Mouse (Mus musculus): ENCODE results near the gene Patl2. TPM values are rescaled to one million over a fixed set of nuclear protein-coding genes. Genes with fewer than 3 reads are reported as not detected.

Patl2 gene
- polyA plus RNA-seq, 1 experiment: not detected

- no peak for TF ChIP-seq CTCF (IDR thresholded peaks at IDR 0.05; ENCODE audit: borderline replicate concordance, extremely low read depth, insufficient read depth, insufficient read length)
- no peak for TF ChIP-seq POLR2A (IDR thresholded peaks at IDR 0.05; ENCODE audit: borderline replicate concordance, extremely low read depth, insufficient read depth, insufficient read length, poor library complexity, severe bottlenecking)
- no peak for DNase-seq (ENCODE audit: low read depth)
Measured at GRCm38 (mm10) chr2:122171292-122171691, 14.7 kb downstream of the Patl2 start.

DNA sequence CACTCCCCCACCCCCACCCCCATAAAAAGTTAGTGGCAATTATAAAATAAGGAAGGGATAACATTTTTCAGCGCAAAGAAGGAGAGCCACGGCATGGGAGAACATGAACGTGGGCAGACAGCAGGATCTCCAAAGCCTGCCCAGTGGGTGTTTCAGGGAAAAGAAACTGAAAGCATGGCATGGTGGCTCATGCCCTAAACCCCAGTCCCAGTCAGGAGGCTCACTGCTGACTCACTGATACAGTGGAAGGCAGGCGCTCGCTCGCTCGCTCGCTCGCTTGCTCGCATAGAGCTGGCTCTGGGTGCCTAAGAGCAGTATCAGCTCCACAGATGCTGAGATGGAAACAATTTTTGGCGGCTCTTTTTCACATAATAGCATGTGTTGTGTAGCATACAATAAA, 21.7 kb downstream of the Patl2 start:
- TF ChIP-seq CTCF (IDR thresholded peaks at IDR 0.05; ENCODE audit: borderline replicate concordance, extremely low read depth, insufficient read depth, insufficient read length) (no peak), POLR2A (IDR thresholded peaks at IDR 0.05; ENCODE audit: borderline replicate concordance, extremely low read depth, insufficient read depth, insufficient read length, poor library complexity, severe bottlenecking) (no peak)
- no peak for DNase-seq (ENCODE audit: low read depth)

DNA sequence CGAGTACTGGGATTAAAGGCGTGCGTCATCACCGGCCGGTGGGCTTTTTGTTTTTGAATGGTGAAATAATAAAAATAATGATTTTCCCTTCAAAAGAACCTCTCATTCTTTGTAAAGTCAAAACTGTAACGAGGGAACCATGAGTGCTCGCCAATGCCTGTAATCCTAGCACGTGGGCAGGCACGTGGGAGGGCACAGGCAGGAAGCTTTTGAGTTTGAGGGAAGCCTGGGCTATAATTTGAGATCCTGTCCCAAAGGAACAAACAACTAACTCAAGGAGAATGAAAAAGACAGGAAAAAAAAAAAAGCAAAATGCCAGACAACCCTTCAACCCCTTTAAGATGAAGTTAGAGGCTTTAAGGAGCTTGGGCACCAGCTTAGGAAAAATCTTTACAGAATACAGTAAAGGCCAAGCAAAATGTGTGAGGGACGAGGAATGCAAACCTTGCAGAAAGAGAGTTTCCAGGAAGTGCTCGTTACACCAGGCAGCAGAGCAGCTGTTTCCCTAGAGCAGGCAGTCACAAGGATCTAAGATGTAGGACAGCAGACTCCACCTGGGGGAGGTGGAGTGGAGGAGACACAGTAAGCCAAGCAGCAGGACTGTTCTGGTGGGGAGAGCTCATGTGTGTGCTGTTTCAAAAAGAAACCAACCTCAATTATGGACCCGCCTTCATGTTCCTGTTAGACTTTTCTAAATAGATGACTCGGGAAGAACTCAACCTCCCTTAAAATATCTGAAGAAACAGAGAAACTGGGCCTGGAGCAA, 22.4 kb downstream of the Patl2 start:
- no peak for DNase-seq (ENCODE audit: low read depth)

DNA sequence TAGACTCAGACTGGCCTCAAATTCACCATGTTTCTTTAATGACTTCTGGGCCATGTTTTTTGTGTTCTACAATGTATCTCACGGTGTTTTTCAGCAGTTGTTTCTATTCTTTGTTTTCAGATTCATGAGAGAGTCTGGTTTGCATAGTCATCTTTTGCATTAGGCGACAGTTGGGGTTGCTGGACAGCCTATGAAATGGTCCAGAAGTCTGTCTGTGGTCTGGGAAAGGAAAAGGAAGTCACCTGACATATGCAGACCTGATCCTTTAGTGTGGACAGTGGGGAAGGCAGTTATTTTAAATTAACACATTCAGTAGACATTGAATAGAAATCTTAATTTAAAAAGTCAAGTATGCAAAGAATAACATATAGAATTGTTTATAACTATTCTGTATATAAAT, 23.5 kb downstream of the Patl2 start:
- TF ChIP-seq POLR2A (IDR thresholded peaks at IDR 0.05; ENCODE audit: borderline replicate concordance, extremely low read depth, insufficient read depth, insufficient read length, poor library complexity, severe bottlenecking) (no peak), CTCF (IDR thresholded peaks at IDR 0.05; ENCODE audit: borderline replicate concordance, extremely low read depth, insufficient read depth, insufficient read length) (no peak)
- no peak for DNase-seq (ENCODE audit: low read depth)

More for the DNA sequence above, 22.4 kb downstream of the Patl2 start:
- no peak for TF ChIP-seq POLR2A (IDR thresholded peaks at IDR 0.05; ENCODE audit: borderline replicate concordance, extremely low read depth, insufficient read depth, insufficient read length, poor library complexity, severe bottlenecking)
- no peak for TF ChIP-seq CTCF (IDR thresholded peaks at IDR 0.05; ENCODE audit: borderline replicate concordance, extremely low read depth, insufficient read depth, insufficient read length)

DNA sequence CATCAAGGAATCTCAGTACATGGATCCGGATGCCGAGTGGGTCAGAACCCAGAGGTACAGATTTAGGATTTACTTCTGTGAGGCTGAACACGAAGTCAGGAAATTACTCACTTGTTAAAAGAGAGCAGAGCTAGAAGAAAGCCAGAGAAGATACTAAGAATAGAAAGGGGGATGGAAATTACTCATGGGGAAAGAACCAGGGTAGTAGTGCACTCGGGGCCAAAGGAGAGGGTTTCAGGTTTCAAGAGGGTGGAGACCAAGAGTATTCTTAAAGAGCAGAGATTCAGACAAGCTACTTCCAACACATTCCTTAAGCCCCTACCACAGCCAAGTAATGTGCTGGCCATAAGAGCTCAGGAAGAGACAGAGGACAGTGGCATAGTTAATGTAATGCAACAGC, 24.4 kb downstream of the Patl2 start:
- no peak for DNase-seq (ENCODE audit: low read depth)
- no peak for TF ChIP-seq CTCF (IDR thresholded peaks at IDR 0.05; ENCODE audit: borderline replicate concordance, extremely low read depth, insufficient read depth, insufficient read length)
- TF ChIP-seq POLR2A (IDR thresholded peaks at IDR 0.05; ENCODE audit: borderline replicate concordance, extremely low read depth, insufficient read depth, insufficient read length, poor library complexity, severe bottlenecking): no peak

DNA sequence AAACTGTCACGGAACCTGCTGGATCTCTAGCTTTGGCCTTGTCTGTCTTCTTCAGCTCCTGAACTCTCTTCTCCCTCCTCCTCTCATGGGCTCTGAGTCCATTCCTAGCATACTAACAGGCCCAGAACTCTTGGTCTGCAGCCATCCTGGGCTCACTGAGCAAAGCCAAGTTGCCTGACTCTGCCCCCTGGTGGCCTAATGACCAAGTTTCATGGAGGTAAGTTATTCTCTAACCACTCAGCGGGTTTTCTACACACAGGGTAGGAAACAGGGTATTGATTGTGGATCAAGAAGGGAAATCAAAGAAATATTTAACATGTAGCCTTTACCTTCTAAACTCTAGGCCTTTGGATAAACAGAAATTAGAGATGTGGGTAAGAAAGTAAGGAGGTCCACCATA, 25.3 kb downstream of the Patl2 start, which contains the start of gene Trim69:
Gene Trim69 (plus strand): TSS at position 21 of the 400 bp plus-strand sequence.
- DNase-seq (ENCODE audit: low read depth): peak; percentile 82
- TF ChIP-seq POLR2A (IDR thresholded peaks at IDR 0.05; ENCODE audit: borderline replicate concordance, extremely low read depth, insufficient read depth, insufficient read length, poor library complexity, severe bottlenecking) (no peak), CTCF (IDR thresholded peaks at IDR 0.05; ENCODE audit: borderline replicate concordance, extremely low read depth, insufficient read depth, insufficient read length) (peak; percentile 82)

- no peak for TF ChIP-seq POLR2A (IDR thresholded peaks at IDR 0.05; ENCODE audit: borderline replicate concordance, extremely low read depth, insufficient read depth, insufficient read length, poor library complexity, severe bottlenecking)
- no peak for TF ChIP-seq CTCF (IDR thresholded peaks at IDR 0.05; ENCODE audit: borderline replicate concordance, extremely low read depth, insufficient read depth, insufficient read length)
- no peak for DNase-seq (ENCODE audit: low read depth)
Measured at GRCm38 (mm10) chr2:122159667-122160066, 26.3 kb downstream of the Patl2 start.

GRCm38 (mm10) chr2:122158362-122158802, 27.6 kb downstream of the Patl2 start:
- DNase-seq (ENCODE audit: low read depth): no peak
- TF ChIP-seq CTCF (IDR thresholded peaks at IDR 0.05; ENCODE audit: borderline replicate concordance, extremely low read depth, insufficient read depth, insufficient read length): no peak
- TF ChIP-seq POLR2A (IDR thresholded peaks at IDR 0.05; ENCODE audit: borderline replicate concordance, extremely low read depth, insufficient read depth, insufficient read length, poor library complexity, severe bottlenecking): no peak

GRCm38 (mm10) chr2:122157561-122157960, 28.4 kb downstream of the Patl2 start:
- TF ChIP-seq CTCF (IDR thresholded peaks at IDR 0.05; ENCODE audit: borderline replicate concordance, extremely low read depth, insufficient read depth, insufficient read length): no peak
- TF ChIP-seq POLR2A (IDR thresholded peaks at IDR 0.05; ENCODE audit: borderline replicate concordance, extremely low read depth, insufficient read depth, insufficient read length, poor library complexity, severe bottlenecking): no peak
- DNase-seq (ENCODE audit: low read depth): no peak

GRCm38 (mm10) chr2:122156051-122156700, 29.8 kb downstream of the Patl2 start:
- TF ChIP-seq CTCF (IDR thresholded peaks at IDR 0.05; ENCODE audit: borderline replicate concordance, extremely low read depth, insufficient read depth, insufficient read length) (no peak), POLR2A (IDR thresholded peaks at IDR 0.05; ENCODE audit: borderline replicate concordance, extremely low read depth, insufficient read depth, insufficient read length, poor library complexity, severe bottlenecking) (no peak)
- no peak for DNase-seq (ENCODE audit: low read depth)

DNA sequence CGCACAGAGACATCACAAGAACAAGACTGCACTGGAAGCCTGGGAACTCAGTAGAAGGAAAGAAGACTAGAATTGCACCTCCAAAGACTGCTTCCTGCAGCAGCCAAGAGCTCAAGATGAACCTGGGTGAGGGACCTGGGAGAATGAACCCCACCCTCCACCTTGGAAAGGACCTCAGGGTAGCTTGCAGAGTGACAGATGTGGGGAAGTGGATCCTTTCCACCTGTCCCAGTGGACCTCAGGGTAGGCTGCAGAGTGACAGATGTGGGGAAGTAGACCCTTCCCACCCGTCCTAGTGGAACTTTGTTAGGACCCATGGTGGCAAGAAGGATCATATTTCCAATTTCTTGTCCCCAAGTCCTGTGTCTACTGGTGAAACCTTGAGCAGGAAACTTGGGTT, 30.7 kb downstream of the Patl2 start:
- TF ChIP-seq CTCF (IDR thresholded peaks at IDR 0.05; ENCODE audit: borderline replicate concordance, extremely low read depth, insufficient read depth, insufficient read length) (no peak), POLR2A (IDR thresholded peaks at IDR 0.05; ENCODE audit: borderline replicate concordance, extremely low read depth, insufficient read depth, insufficient read length, poor library complexity, severe bottlenecking) (no peak)
- DNase-seq (ENCODE audit: low read depth): no peak

Data from brain, embryonic 14.5 days (tissue).